Mouse (Mus musculus): ENCODE results near the gene Dda1. TPM values are rescaled to one million over a fixed set of nuclear protein-coding genes. Genes with fewer than 3 reads are reported as not detected.
"Not testable (repeated sequence)": the region's sequence is repeated elsewhere in the genome, so short reads cannot be mapped to it uniquely, and the experiment has no call there.

The Dda1 gene
- polyA plus RNA-seq, 1 experiment from 2014 or later, result 231 TPM

DNA sequence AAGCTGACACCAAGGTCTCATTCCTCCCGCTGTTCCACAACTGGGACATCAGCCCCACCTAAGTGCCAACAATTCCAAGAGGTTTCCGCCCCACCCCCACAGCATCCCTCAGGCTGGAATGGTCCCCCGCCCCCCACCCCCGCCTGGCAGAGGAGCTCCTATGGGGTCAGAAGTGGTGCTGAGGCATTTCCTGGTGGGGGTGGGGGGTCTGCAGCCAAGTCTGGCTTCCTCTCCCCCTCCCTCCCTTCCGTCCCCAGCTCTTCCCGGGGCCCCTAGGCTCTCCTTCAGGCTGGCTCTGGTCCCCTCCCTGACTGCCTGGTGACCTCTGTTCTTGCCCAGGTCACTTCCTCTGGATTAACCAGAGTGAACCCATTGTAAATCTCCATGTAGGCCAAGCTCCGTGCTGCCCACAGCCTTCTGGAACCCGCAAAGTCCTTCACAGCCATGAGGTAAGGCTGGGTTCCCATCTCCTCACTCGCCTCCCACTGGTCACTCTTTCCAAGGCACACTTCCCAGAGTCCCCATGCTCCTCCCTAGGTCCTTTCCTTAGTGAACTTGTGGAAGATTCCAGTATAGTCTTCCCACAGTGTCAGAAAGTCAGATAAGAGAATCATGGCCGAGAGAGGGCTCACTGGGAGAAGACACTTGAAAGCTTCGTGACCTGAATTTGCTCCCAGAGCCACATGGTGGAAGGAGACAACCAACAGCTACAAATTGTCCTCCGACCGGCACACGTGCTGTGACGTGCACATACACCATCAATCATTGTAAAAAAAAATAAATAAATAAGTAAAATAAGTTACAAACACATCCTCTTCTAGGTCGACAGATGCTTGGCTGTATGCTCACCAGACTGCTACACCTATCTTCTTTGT lies 30.1 kb downstream of the Dda1 start:
- Histone ChIP-seq H3K27ac (replicated peaks) (no peak overlapping the region), H3K4me1 (replicated peaks) (peaks cover 31% of the 10 kb centered on the region), H3K27me3 (no peaks in the 10 kb centered on the region), H3K4me3 (no peak overlapping the region), H3K36me3 (peaks cover 2% of the 10 kb centered on the region; the same call in 1 of the 2 replicates), H3K9ac (no peak overlapping the region), H3K9me3 (no peaks in the 10 kb centered on the region), H3K4me2 (no peak overlapping the region)
- ATAC-seq (ENCODE audit: low read depth), result no peak
- 37% methylated on average over 16 of the region's 16 CpGs for WGBS

DNA sequence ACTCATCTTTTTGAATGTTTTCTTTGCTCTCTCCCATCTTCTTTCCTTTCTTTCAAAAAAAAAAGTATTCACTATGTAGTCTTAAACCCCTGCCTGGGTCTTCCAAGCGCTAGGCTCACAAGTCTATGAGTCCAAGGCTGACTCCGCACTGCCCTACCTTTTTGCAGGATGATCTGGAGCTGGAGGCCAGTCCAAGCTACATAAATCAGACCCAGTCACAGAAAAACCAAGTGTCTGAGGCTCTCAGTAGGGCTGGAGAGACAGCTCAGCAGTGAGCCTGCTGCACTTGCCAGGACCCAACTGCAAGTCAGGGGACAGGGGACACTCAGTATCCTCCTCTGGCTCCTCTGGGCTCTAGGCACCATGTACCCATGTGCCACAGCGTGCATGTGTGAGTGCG lies 35.4 kb downstream of the Dda1 start:
- H3K36me3 ChIP-seq, result no peaks in the 10 kb centered on the region
- H3K4me1 ChIP-seq (replicated peaks), result peaks cover 14% of the 10 kb centered on the region
- no peak overlapping the region for H3K27ac ChIP-seq (replicated peaks)
- H3K9ac ChIP-seq, result no peak overlapping the region
- peaks cover 44% of the 10 kb centered on the region for H3K27me3 ChIP-seq
- no peak overlapping the region for H3K4me3 ChIP-seq
- no peak overlapping the region for H3K4me2 ChIP-seq
- H3K9me3 ChIP-seq, result no peaks in the 10 kb centered on the region
- 90% methylated on average over 4 of the region's 4 CpGs for WGBS
- ATAC-seq (ENCODE audit: low read depth), result no peak

DNA sequence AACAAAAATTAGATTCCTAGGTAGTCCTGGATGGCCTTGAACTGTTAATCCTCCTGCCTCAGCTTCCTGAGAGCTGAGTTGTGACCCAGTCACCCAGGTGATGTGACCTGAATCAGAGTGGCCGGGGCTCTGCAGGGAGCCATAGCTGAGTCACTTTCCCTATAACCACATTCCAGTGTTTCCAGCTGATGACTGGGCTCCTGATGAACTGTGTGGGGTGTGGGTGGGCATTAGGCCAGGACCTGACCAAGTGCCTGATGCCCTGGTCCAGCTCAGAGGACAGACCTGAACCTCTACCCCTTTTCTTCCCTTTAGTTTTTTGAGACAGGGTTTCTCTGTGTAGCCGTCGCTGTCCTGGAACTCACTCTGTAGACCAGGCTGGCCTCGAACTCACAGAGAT lies 36.3 kb downstream of the Dda1 start:
- ATAC-seq (ENCODE audit: low read depth), result no peak
- Histone ChIP-seq H3K4me3 (no peak overlapping the region), H3K4me1 (replicated peaks) (peaks cover 13% of the 10 kb centered on the region)

DNA sequence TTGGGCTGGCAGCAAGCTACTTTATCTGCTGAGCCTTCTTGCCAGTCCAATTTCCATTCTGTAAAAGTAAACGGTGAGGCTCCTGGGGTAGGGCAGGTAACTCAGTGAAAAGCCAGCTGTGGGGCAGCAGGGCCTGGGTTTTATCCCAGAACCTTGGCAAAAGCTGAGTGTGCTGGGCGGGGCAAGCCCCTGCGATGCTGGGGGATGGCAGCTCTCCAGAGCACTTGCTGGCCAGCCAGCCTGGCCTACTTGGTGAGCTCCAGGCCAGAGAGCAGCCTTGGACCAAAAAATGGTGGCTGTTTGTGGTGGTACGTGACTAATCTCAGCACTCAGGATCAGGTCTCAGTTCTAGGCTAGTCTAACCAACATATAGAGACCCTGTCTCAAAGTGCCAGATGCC lies 37.0 kb downstream of the Dda1 start:
- ATAC-seq (ENCODE audit: low read depth), result no peak
- Histone ChIP-seq H3K4me1 (replicated peaks) (peaks cover 13% of the 10 kb centered on the region), H3K27me3 (peaks cover 60% of the 10 kb centered on the region), H3K36me3 (no peaks in the 10 kb centered on the region), H3K9me3 (no peaks in the 10 kb centered on the region), H3K9ac (no peak overlapping the region), H3K4me2 (no peak overlapping the region), H3K4me3 (no peak overlapping the region), H3K27ac (replicated peaks) (no peak overlapping the region)
- WGBS, result 91% methylated on average over 4 of the region's 4 CpGs

More for the DNA sequence above, 36.3 kb downstream of the Dda1 start:
- Histone ChIP-seq H3K9me3 (no peaks in the 10 kb centered on the region), H3K27me3 (peaks cover 54% of the 10 kb centered on the region), H3K4me2 (no peak overlapping the region), H3K9ac (no peak overlapping the region), H3K36me3 (no peaks in the 10 kb centered on the region), H3K27ac (replicated peaks) (no peak overlapping the region)
- 95% methylated on average over 4 of the region's 4 CpGs for WGBS

DNA sequence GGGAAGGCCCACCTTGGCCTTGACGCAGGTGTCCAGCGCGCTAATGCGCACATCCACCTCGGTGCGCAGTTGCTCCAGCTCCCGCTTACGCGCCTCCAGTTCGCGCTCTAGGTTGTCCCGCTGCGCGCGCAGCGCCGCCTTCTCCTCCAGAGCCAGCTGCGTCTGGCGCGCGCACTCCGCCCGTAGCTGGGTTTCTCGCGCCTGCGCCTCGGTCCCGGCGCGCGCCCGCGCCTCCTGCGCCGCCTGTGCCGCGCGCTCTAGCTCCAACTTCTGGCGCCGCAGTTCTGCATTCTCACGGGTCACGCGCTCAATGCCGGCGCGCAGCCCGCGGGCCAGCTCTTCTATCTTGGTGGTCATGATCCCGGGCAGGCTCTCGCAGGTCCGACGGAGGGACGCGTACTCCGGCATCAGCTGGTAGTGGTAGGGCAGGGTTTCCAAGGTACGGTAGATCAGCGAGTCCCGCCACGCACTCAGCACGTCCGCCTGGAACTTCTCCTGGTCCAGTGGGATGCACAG lies 38.6 kb downstream of the Dda1 start:
- Histone ChIP-seq H3K4me1 (replicated peaks) (peaks cover 13% of the 10 kb centered on the region), H3K27me3 (peaks cover 69% of the 10 kb centered on the region), H3K9me3 (no peaks in the 10 kb centered on the region), H3K27ac (replicated peaks) (no peak overlapping the region), H3K4me3 (peak overlapping the region; percentile 37), H3K4me2 (peak overlapping the region; percentile 64), H3K36me3 (no peaks in the 10 kb centered on the region), H3K9ac (peak overlapping the region; percentile 62)
- under 1% methylated on average over 52 of the region's 61 CpGs for WGBS
- ATAC-seq (ENCODE audit: low read depth), result peak; percentile 78

DNA sequence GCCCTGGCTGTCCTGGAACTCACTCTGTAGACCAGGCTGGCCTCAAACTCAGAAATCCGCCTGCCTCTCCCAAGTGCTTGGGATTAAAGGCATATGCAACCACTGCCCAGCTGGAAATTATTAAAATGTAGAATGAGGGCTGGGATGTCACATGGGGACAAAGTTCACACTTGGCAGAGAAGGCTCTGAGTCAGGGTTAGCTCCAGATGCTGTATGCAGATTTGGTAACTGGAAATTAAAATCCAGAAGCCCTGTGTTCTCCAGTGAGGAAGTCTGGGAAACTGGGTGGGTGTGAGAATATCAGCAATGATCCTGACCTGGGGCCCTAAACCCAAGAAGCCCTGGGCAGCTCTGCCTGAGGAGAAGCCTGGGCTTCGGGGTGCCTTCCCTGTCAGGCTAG lies 40.3 kb downstream of the Dda1 start:
- Histone ChIP-seq H3K27ac (replicated peaks) (no peak overlapping the region), H3K4me3 (no peak overlapping the region), H3K9me3 (no peaks in the 10 kb centered on the region), H3K9ac (no peak overlapping the region), H3K4me1 (replicated peaks) (peaks cover 13% of the 10 kb centered on the region), H3K27me3 (peaks cover 69% of the 10 kb centered on the region), H3K4me2 (no peak overlapping the region), H3K36me3 (no peaks in the 10 kb centered on the region)
- WGBS, result 55% methylated on average over 2 of the region's 2 CpGs
- ATAC-seq (ENCODE audit: low read depth), result no peak

DNA sequence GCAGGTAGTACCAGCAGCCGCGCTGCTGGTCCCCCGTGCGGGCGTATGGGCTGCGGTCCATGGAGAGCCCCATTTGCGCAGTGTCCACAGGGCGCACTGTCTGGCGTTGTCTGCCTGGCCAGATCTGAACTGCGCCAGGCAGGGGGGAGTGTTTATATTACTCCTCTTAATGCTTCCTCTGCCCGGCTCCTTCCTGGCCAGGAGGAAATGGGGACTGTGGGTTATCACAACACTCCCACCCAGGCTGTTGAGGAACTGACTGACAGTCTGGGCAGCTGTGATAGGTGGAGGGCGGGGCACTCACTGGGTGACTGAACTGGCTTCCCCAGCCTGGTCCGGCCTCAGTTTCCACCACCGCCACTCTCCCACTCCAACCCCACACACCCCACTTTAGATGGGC lies 42.6 kb downstream of the Dda1 start, which contains the start of gene Plvap:
Gene Plvap, minus strand, starts transcription at position 109 of the 400 bp plus-strand sequence.
- Histone ChIP-seq H3K27ac (replicated peaks) (no peak within 1 kb of the TSS), H3K27me3 (peaks cover 51% of the 10 kb centered on the region), H3K4me2 (no peak within 1 kb of the TSS), H3K36me3 (no peaks in the 10 kb centered on the region), H3K4me3 (no peak within 1 kb of the TSS), H3K9ac (0 out of 2 replicates have a peak within 1 kb of the TSS, but pooled peaks have one; percentile 22), H3K4me1 (replicated peaks) (peaks cover 15% of the 10 kb centered on the region), H3K9me3 (no peaks in the 10 kb centered on the region)
- 62% methylated on average over 14 of the region's 14 CpGs for WGBS
- no peak for ATAC-seq (ENCODE audit: low read depth)

DNA sequence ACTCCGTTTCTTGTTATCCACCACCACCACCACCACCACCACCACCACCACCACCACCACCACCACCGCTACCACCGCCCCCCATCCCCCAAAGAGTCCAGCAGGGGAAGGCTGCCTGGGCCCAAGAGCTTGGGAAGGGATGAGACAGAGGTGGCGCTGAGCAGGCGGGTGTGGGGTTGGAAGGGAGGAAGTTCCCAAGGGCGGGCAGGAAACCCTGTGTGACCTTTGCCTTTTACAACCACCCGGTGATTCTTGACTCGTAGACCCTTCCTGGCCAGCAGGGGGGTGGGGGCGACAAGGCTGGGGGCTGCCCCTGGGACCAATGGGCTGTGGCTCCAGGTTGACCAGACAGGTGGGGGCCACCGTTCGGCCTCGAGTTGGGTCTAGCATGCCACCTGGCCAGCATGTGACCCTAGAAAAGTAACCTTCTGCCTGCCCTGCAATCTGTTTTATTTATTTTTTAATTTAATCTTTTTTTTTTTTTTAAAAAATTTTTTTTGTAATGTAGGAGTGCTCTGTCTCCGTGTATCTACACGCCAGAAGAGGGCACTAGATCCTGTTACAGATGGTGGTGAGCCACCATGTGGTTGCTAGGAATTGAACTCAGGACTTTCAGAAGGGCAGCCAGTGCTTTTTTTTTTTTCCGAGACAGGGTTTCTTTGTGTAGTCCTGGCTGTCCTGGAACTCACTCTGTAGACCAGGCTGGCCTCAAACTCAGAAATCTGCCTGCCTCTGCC lies 44.2 kb downstream of the Dda1 start:
- WGBS, result 70% methylated on average over 14 of the region's 15 CpGs
- ATAC-seq (ENCODE audit: low read depth), result no peak
- no peak overlapping the region for H3K9ac ChIP-seq
- peaks cover 12% of the 10 kb centered on the region for H3K4me1 ChIP-seq (replicated peaks)
- H3K27ac ChIP-seq (replicated peaks), result no peak overlapping the region
- peaks cover 36% of the 10 kb centered on the region for H3K27me3 ChIP-seq
- no peaks in the 10 kb centered on the region for H3K9me3 ChIP-seq
- H3K36me3 ChIP-seq, result no peaks in the 10 kb centered on the region
- H3K4me2 ChIP-seq, result no peak overlapping the region
- H3K4me3 ChIP-seq, result no peak overlapping the region

DNA sequence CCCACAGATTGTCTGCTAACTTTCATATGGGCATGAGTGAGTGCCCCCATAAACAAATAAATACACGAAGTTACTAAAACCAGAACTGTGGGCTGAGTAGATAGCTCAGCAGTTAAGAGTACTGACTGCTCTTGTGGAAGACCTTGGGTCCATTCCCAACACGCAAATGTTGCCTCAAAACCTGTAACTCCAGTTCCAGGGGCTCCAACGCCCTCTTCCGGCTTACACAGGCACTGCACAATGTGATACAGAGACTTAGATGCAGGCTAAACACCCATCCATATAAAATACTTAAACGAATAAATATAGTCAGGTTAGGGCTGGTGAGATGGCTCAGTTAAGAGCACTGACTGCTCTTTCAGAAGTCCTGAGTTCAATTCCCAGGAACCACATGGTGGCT lies 46.0 kb downstream of the Dda1 start:
- Histone ChIP-seq H3K9ac (no peak overlapping the region), H3K27me3 (peaks cover 19% of the 10 kb centered on the region), H3K4me3 (no peak overlapping the region), H3K36me3 (no peaks in the 10 kb centered on the region), H3K4me1 (replicated peaks) (peaks cover 11% of the 10 kb centered on the region), H3K9me3 (no peaks in the 10 kb centered on the region), H3K27ac (replicated peaks) (no peak overlapping the region), H3K4me2 (no peak overlapping the region)
- no peak for ATAC-seq (ENCODE audit: low read depth)
- 73% methylated on average over 5 of the region's 5 CpGs for WGBS

DNA sequence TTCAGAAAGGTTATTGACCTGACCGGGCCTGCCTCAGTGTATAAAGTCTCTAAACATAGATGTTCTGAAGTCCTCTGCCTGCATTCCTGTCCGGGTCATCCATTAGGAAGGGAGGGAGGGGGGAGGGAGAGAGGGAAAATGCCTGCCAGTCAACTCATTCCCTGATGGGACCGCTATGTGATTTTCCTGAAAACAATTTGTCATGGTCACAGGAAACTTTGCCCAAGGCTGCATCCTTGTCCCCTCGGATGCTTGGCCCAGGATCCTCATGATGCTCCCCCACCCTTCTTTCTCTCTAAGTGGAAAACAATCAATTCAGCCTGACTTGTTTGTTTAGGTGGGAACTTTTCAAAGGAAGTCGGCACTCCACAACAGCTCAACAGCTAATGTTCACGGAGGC lies 47.8 kb downstream of the Dda1 start:
- no peak for ATAC-seq (ENCODE audit: low read depth)
- Histone ChIP-seq H3K4me2 (no peak overlapping the region), H3K36me3 (no peaks in the 10 kb centered on the region), H3K27me3 (peaks cover 10% of the 10 kb centered on the region; the same call in 1 of the 2 replicates), H3K4me1 (replicated peaks) (peaks cover 16% of the 10 kb centered on the region), H3K4me3 (no peak overlapping the region), H3K27ac (replicated peaks) (no peak overlapping the region), H3K9ac (no peak overlapping the region), H3K9me3 (no peaks in the 10 kb centered on the region)
- 12% methylated on average over 6 of the region's 6 CpGs for WGBS

DNA sequence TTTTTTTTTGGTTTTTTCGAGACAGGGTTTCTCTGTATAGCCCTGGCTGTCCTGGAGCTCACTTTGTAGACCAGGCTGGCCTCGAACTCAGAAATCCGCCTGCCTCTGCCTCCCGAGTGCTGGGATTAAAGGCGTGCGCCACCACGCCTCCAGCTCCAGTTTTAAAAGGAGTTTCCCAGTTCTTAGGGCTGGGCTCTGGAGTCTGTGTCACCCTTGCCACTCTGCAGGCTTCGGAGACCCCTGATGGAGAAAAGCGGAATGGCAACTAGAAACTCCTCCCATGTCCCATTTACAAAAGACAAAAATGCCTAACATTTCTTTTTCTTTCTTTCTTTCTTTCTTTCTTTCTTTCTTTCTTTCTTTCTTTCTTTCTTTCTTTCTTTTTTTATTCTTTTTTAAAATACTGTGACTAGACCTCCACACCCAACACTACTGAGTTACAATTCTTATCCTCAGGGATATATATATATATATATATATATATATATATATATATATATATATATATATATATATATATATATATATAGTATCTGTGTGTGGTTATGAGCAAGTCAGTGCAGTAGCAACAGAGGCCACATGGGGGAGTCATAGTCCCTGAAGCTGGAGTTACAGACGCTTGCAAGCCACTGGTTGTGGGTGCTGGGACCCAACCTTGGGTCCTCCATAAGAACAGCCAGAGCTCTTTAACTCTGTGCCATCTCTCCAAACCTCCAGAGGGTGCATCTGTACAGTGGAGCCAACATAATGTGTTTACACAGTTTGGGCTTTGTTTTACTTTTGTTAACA lies 50.2 kb downstream of the Dda1 start:
- Histone ChIP-seq H3K27me3 (peaks cover 26% of the 10 kb centered on the region), H3K4me1 (replicated peaks) (peaks cover 18% of the 10 kb centered on the region)
- not testable (repeated sequence) for H3K9ac ChIP-seq; H3K9me3 ChIP-seq; H3K27ac ChIP-seq (replicated peaks); H3K4me3 ChIP-seq; H3K4me2 ChIP-seq; ATAC-seq (ENCODE audit: low read depth); H3K36me3 ChIP-seq
- 44% methylated on average over 9 of the region's 10 CpGs for WGBS

Measured in neural tube, embryonic 13.5 days (tissue).